Mouse (Mus musculus) layer of hippocampus, adult 11-12 months (tissue): ENCODE measurements at regions not wholly inside any gene's neighbourhood (a gene's known extent, or its start where the extent isn't known, plus 50 kb on each side); places are given as distances from the start of the nearest gene placed in this dataset.

Experiments used
- DNase-seq: peaks from one replicate; pipeline ENCODE4 v3.0.0; 2022; ENCODE audit warnings: low spot score

GRCm38 (mm10) chr15:59786706-59787425 lies 229.5 kb downstream of the 4933412E24Rik start:
- no peak for DNase-seq

DNA sequence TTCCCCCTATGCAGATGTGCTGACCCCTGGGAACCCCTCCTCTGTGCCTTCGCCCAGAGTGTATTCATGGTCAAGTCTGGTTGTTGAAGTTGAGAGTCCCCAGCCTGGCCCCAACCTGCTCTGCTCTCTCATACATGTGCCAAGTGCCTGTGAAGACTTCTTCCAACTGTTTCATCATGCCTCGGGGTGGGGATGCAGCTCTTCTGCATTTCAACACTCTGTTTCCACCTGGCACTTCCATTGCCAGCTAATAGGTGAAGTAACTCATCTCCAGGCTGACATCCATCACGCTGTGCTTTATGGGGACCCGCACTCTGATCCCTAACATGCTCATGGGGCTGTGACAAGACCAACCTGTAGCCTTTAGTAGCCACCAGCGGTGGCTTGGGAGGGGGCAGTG lies 230.4 kb downstream of the 4933412E24Rik start:
- no peak for DNase-seq

DNA sequence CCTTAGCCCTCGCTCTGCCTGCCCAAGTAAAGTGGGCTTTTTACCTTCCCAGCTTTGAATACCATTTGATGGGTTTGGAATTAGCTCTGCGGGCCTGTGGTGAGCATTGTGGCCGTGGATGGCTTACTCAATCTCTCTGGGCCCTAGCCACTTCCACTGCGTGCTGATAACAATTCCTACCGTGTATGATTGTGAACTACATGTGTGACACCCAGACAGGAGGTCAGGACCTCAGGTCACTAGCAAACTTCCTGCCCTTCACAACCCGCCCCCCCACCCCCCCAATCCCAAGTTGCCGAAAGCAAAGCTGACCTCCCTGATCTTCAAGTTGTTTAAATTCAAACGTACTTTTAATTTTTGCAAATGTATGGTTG lies 231.9 kb downstream of the 4933412E24Rik start:
- DNase-seq, result no peak

DNA sequence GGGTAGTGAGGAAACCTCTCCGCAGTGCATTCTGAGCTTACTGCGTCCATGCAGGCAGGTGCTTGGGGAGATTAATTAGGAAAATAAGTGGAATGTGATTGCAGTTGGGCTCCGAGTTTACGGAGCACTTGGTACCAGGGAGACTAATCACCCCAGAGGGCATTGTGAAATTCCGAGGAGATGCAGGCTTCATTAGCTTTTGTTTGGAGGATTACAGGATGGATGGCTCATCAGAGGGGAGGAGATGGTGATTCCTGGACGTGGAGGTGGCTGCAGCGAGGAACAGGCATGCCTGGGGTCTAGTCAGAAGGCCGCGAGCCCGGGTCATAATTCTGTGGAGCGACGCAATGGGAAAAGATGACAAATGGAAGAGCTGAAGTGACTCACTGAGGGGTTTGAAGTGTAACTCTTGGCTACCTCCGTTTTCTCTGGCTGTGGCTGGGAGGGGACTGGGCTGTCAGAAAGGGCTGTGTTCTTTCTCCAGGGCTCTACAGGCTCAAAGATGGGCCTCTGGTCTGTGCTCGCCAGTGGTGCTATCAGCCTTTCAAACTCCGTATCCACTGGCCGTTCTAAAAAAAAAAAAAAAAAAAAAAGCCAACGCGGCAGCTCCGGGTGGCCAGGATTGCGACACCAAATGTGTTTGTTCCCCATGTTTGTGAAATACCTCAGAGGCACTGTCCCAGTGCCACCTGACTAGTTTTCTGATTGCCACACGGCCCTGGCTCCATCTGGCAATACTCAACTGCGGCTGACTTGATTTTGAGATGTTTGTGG lies 232.4 kb downstream of the 4933412E24Rik start:
- peak; percentile 39 for DNase-seq

GRCm38 (mm10) chr15:59783393-59783781 lies 233.0 kb downstream of the 4933412E24Rik start:
- no peak for DNase-seq

DNA sequence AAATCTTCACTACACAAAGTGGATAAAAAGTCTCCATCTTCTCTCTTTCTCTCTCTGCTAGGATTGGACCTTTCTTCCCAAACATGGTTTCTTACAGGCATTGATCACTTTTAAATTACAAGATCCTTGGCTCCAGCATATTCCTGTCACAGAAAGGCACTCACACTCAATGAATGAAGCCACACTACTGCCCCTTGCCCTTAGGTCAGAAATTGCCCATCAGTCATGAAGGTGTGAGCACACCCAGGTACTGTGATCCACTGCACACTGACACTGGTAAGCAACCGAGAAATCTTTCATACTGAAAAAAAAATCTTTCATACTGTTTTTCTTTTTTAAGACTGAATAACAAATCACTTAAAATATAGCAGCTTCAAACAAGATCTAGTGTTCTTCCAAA lies 235.9 kb downstream of the 4933412E24Rik start:
- no peak for DNase-seq

GRCm38 (mm10) chr15:59777307-59777871 lies 239.0 kb downstream of the 4933412E24Rik start:
- DNase-seq, result peak; percentile 48

DNA sequence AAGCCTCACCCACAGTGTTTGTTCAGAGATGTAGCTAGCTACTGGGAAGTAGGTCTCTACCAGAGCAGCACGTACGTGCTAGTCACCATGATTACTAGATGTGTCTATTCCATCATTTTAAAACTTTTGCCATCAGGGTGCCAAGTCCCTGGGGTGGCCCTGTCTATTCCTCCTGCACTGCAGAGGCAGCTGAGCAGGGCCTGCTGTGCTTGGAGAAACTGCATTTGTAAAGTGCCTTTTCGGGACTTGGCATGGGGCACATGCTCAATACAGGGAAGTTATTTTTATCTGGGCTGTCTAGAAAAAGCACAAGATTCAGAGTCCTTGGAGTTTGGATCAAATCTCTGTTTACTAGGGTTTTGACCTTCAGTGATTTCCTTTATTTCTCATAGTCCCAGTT lies 240.6 kb downstream of the 4933412E24Rik start:
- DNase-seq, result no peak

GRCm38 (mm10) chr15:59773983-59774382 lies 242.4 kb downstream of the 4933412E24Rik start:
- DNase-seq, result no peak

DNA sequence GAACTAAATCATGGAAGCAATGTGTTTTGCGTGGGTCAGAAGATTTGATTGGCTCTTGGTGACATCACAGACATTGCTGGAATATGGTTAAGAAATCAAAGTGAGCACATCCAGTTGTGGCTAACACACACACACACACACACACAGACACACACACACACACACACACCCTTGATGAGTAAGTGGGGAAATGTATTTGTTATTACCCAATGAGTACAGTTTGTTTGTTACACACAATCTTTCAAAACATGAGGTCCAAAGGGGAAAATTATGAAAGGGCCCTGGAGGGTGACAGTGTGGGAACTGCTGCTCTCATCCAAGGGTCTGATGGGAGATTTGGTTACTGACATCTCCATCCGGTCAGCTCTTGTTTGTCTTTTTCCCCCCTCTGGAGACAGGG lies 243.8 kb downstream of the 4933412E24Rik start:
- no peak for DNase-seq

DNA sequence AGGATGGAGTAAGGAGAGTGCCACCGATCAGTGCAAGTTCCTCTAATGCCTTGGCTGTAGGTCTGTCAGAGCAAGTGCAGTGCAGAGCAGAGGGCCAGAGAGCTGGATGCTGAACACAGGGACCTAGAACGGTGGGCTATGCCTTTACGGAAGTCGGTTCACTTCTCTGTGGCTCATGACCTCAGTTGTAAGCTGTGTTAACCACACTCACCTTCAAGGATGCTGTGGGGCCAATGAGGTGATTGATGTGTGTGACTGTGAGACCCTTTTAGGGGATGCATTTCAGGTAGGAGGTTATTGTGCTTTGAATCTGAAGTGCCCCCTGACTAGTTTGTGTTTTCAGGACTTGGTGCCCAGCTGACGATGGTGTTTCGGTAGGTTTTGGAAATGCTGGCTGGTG lies 254.4 kb downstream of the 4933412E24Rik start:
- no peak for DNase-seq

- no peak for DNase-seq
Measured at GRCm38 (mm10) chr15:59760490-59760889, 255.9 kb downstream of the 4933412E24Rik start.

DNA sequence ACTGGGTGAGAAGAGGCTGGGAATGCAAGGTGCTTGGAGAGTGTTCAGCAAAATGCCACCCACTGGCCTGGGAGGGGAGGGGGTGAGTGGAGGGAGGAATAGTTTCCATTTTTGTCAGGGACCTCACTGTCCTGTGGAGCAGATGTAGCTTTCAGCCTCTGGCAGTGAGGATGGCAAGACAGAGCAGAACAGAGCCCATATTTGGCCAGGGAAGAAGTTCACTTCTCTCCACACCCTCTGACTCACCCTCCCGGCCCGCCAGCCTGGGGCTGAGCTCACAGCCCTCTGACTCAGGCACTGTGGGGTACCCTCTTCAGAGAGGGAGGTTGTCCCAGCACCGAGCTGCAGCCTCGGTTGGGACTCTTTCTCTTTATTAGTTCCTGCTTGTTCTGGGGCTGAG lies 256.8 kb downstream of the 4933412E24Rik start:
- DNase-seq, result no peak

GRCm38 (mm10) chr15:59758971-59759370 lies 257.4 kb downstream of the 4933412E24Rik start:
- DNase-seq, result no peak

GRCm38 (mm10) chr15:59756141-59756540 lies 260.3 kb downstream of the 4933412E24Rik start:
- no peak for DNase-seq

- no peak for DNase-seq
Measured at GRCm38 (mm10) chr15:59754906-59755305, 261.5 kb downstream of the 4933412E24Rik start.

DNA sequence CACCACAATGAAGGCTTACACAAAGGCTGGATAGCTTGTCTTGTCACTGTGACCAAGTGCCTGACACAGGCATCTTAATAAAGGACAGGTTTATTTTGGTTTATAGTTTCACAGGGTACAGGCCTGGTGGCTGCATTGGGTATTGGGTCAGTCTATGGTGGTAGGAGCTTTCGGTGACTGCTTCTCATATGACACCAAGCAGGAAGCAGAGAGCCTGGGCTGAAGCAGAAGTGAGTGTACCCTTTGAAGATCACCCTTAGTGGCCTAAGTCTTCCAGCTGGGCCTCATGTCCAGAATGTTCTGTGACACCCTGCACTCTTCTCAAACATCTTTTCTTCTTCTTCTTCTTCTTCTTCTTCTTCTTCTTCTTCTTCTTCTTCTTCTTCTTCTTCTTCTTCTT lies 264.1 kb downstream of the 4933412E24Rik start:
- DNase-seq, result no peak

DNA sequence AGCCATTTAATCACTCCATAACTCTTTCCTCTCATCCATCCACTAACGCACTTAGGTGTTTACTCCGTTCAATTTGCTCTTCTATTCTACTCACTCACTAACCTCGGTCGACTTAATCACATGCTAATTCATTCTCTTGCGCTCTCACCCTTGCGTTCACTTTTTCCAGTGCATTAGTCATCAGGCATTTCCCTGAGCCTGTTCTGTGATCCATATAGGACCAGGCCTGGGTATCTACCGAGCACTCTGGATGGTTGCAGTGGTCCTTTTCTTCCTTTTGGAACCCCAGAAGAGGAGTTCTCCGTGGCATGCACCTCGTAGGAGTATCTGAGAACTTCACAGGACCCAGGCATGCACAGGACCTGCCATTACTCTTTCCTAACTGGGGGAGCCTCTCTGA lies 270.1 kb downstream of the 4933412E24Rik start:
- DNase-seq, result no peak

DNA sequence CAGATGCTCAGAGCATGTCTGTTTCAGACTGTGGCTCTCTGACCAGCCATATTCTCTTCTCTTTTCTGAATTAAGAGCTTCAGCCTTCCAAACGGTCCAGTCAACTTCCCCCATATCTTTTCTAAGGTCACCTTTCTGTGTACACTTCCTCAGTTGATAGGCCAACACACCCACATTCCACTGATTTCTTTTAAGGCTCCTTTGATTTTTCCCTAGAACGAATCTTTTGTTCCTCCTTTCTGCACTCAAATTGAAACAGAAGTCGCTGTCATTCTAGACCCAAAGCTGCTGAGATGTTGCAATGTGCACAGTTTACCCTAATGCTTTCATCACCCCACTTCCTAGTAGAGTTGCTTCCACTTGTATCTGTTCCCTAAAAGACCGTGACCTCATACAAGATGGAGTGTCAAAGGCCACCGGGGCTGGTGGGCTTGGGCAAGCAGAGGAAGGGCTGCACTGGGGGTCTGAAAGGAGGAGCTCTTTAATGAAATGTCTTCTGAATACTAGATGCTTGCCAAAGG lies 271.9 kb downstream of the 4933412E24Rik start:
- peak; percentile 24 for DNase-seq

DNA sequence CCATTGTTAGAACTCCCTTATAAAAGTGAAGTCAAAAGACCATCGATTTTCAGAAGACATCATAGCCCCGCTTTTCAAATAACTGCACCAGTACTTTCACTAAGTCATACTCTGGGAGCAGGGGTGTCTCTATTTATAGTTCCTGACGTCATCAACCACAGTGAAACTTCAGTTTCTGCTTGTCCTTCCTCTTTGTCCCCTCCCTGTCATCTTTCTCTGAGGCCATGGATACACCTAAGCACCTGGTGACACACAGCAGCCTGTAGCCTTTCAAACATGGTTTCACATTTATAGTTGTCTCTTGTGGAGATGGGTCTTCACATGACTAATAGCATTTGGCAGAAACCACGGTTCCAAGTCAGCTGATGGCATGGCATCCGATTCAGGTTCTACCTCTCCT lies 277.2 kb downstream of the 4933412E24Rik start:
- DNase-seq, result no peak

DNA sequence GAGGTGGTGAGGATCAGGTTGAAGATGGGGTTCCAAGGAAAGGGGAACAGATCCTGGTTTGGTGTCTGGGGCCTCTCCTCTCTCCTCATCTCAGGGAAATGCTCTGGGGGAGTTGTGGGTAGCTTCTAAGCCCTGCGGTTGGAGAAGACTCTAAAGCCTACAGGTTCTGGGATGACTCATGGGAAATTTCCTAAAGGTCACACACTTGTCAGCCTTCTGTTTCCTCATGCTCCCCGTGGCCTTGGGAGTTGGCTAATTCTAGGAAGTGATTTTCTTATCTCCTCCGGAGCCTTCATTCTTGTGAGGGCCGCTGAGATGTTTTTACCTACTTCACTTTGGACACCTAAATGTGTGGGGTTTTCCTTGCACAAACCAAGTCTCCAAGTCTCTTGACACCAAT lies 279.2 kb downstream of the 4933412E24Rik start:
- no peak for DNase-seq

- DNase-seq, result peak; percentile 21
Measured at GRCm38 (mm10) chr15:59734376-59734775, 282.0 kb downstream of the 4933412E24Rik start.

DNA sequence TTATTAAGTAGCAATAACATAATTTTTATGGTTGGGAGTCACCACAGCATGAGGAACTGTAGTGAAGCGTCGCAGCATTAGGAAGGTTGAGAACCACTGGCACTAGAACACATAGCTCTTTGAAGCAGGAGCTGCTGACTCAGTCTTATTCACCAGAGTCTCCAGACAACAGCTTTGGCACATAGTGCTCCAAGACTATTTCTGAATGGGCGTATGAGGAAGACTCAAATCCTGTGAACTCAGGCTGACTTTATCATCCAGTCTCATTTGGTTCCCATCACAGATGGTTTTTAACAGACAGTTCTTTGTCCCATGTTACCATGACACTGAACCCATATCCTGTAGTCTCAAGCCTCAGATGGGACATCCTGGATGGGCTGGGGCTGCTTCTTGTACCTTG lies 282.5 kb downstream of the 4933412E24Rik start:
- no peak for DNase-seq
